Mouse (Mus musculus): ENCODE data around the gene Scgb1a1.

DNA sequence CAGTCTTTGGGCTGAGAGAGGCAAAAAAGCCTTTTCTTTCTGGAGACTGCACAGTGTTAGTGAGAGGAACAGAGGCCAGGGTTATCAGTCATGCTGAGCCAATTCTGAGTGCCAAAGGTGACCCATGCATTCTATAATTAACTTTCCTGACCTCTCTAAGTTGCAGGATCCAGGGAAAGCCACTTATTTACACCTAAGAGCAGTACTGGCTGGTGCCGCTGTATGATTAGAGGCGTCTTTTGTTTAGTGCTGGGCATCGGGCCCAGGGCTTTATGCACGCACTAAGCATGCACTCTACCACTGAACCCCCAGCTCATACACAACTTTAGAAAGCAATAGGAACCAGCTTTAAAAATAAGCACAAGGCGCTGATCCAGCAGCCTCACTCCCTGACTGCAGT is 29.5 kb upstream of the Scgb1a1 start:
- TF ChIP-seq CTCF (IDR thresholded peaks at IDR 0.05; ENCODE audit: borderline replicate concordance, extremely low read depth, insufficient read depth, insufficient read length) (no peak), POLR2A (IDR thresholded peaks at IDR 0.05; ENCODE audit: borderline replicate concordance, extremely low read depth, insufficient read depth, insufficient read length, poor library complexity, severe bottlenecking) (no peak)
